Mouse (Mus musculus) lung, postnatal 0 days (tissue): Measurements from ENCODE around the gene Ifnar1. TPM values are rescaled to one million over a fixed set of nuclear protein-coding genes. Genes with fewer than 3 reads are reported as not detected.
A peak's percentile ranks its signal among the peaks of the same experiment; 100 is the strongest.

Source experiments
- ATAC-seq: fragments of 200-750 bp; cut with Nextera tagmentation; 2 replicates; pipeline ENCODE4 v1.8.0; 2017; ENCODE audit warnings: moderate library complexity
- DNase-seq: peaks from one replicate; pipeline ENCODE4 v3.0.0-alpha.2; 2016; ENCODE audit warnings: low spot score
- H3K27ac ChIP-seq: fragments of 300-500 bp; sonication (generic); 2 replicates; pipeline ENCODE4 v1.5.1; 2014; ENCODE audit warnings: antibody characterized with exemption, mild to moderate bottlenecking, low read length, mixed read lengths
- H3K27me3 ChIP-seq: fragments of 300-500 bp; sonication (generic); replicated peaks from 2 replicates; pipeline ENCODE4 v1.6.1; 2014; ENCODE audit warnings: low read length, mixed read lengths; ENCODE audit not compliant: insufficient read depth
- H3K36me3 ChIP-seq: fragments of 300-500 bp; sonication (generic); 2 replicates; pipeline ENCODE4 v1.6.1; 2014; ENCODE audit warnings: low read length, mixed read lengths; ENCODE audit not compliant: insufficient read depth
- H3K4me1 ChIP-seq: fragments of 300-500 bp; sonication (generic); 2 replicates; pipeline ENCODE4 v1.6.1; 2014; ENCODE audit warnings: antibody characterized with exemption, low read depth, low read length, mixed read lengths; ENCODE audit not compliant: insufficient read depth
- H3K4me2 ChIP-seq: fragments of 300-500 bp; sonication (generic); replicated peaks from 2 replicates; pipeline ENCODE4 v1.6.1; 2014; ENCODE audit warnings: low read depth, mild to moderate bottlenecking, low read length, moderate library complexity, mixed read lengths
- H3K4me3 ChIP-seq: fragments of 300-500 bp; sonication (generic); 2 replicates; pipeline ENCODE4 v1.5.1; 2014; ENCODE audit warnings: low read depth, low read length
- H3K9ac ChIP-seq: fragments of 300-500 bp; sonication (generic); replicated peaks from 2 replicates; pipeline ENCODE4 v1.6.1; 2014; ENCODE audit warnings: low read depth, mild to moderate bottlenecking
- H3K9me3 ChIP-seq: fragments of 300-500 bp; sonication (generic); 2 replicates; pipeline ENCODE4 v1.6.1; 2016; ENCODE audit warnings: low read length, mixed read lengths
- CTCF ChIP-seq: IDR thresholded peaks from 2 replicates; pipeline ENCODE4 v1.5.1; 2016; ENCODE audit warnings: antibody characterized with exemption, mild to moderate bottlenecking
- EP300 ChIP-seq: IDR thresholded peaks from 2 replicates; pipeline ENCODE4 v1.6.1; 2016; ENCODE audit warnings: antibody characterized with exemption, mild to moderate bottlenecking, control low read depth
- WGBS: fragments of 180-500 bp; shearing (Covaris S2); extraction: QIAGEN DNeasy Blood & Tissue Kit; methylation state at CpG from one replicate; pipeline ENCODE4 v1.1.7; 2014; 5-methylcytosine and 5-hydroxymethylcytosine counted together
- polyA plus RNA-seq: library from polyadenylated mRNA; unstranded; fragments of >200 nt; fragmentation: Nextera tagmentation; extraction: Ambion mirVana; gene quantifications from 2 replicates; pipeline ENCODE4 v1.2.1, GENCODE M21; 2015

Ifnar1 gene
- polyA plus RNA-seq, 1 experiment from 2014 or later: 40.3 TPM

GRCm38 (mm10) chr16:91448895-91449294, 36.1 kb upstream of the Ifnar1 start:
- Histone ChIP-seq H3K9me3 (no peaks in the 10 kb centered on the region), H3K4me2 (no peak overlapping the region), H3K4me1 (peaks cover 8% of the 10 kb centered on the region), H3K9ac (no peak overlapping the region), H3K36me3 (no peaks in the 10 kb centered on the region), H3K4me3 (no peak overlapping the region), H3K27ac (no peak overlapping the region), H3K27me3 (no peaks in the 10 kb centered on the region)
- no peak for ATAC-seq
- DNase-seq: no peak
- 80% methylated on average over 7 of the region's 7 CpGs for WGBS
- TF ChIP-seq CTCF (no peak), EP300 (no peak)

DNA sequence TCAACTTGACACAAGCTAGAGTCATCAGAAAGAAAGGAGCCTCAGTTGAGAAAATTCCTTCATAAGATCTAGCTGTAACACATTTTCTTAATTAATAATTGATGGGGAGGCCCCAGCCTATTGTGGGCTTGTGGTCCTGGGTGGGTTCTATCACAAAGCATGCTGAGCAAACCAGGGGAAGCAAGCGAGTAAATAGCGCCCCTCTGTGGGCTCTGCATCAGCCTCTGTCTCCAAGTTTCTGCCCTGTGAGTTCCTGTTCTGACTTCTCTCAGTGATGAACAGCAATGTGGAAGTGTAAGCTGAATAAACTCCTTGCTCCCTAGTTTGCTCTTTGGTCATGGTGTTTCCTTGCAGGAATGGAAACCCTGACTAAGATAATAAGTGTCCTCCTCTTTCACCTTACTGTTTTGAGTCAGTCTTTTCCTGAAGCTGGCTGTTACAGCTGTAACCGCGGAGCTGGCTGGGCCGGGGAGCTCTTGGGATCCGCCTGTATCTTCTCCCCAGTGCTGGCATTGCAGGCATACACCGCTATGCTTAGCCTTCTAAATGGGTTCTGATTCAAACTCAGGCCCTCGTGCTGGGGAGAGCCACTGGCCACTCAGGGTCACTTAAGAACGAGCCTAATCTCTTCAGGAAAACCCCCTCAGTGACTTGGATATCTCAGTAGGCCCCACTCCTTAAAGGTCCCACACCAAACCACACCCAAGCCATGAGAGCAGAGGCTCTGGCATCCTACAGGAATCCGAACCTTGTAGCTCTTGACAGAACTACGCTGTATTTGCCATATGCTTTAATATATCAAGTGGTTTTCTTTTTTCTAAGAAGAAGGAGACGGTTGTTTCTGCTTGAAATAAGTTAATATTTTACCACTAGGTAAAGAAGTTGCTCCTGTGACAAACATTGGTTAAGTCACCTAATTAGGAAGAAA, 34.6 kb upstream of the Ifnar1 start:
- peak overlapping the region; percentile 64 for H3K27ac ChIP-seq
- TF ChIP-seq EP300 (peak; percentile 36), CTCF (peak; percentile 31)
- peaks cover 8% of the 10 kb centered on the region for H3K4me1 ChIP-seq
- H3K9ac ChIP-seq: no peak overlapping the region
- H3K36me3 ChIP-seq: no peaks in the 10 kb centered on the region
- no peak overlapping the region for H3K4me2 ChIP-seq
- ATAC-seq (peak; percentile 67), DNase-seq (peak; percentile 78)
- H3K9me3 ChIP-seq: no peaks in the 10 kb centered on the region
- 67% methylated on average over 12 of the region's 12 CpGs for WGBS
- no peak overlapping the region for H3K4me3 ChIP-seq
- no peaks in the 10 kb centered on the region for H3K27me3 ChIP-seq

DNA sequence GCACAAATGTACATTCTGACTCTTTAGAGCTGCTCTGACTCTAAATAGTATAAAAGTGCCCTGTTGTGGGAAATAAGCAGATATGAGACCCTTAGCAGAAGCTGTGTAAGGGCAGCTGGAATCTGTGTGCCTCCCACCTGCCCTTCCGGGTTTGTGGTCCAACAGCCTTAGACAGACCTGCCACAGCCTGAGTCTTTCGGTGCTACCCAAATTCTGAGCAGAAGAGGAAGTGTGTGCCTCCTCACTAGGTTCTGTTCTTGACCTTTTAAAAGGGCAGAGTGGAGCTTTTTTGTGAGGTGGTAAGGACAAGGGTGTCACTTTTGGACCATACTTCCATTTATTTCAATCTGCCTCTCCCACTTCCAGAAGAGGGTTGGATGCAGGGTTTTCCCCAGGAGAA, 33.1 kb upstream of the Ifnar1 start:
- DNase-seq (no peak), ATAC-seq (no peak)
- H3K9ac ChIP-seq: no peak overlapping the region
- TF ChIP-seq CTCF (no peak), EP300 (no peak)
- no peaks in the 10 kb centered on the region for H3K9me3 ChIP-seq
- WGBS: 57% methylated on average over 2 of the region's 2 CpGs
- no peak overlapping the region for H3K4me3 ChIP-seq
- H3K27ac ChIP-seq: peak overlapping the region; percentile 68
- no peaks in the 10 kb centered on the region for H3K36me3 ChIP-seq
- H3K4me2 ChIP-seq: no peak overlapping the region
- peaks cover 8% of the 10 kb centered on the region for H3K4me1 ChIP-seq
- H3K27me3 ChIP-seq: no peaks in the 10 kb centered on the region

GRCm38 (mm10) chr16:91452363-91452896, 32.6 kb upstream of the Ifnar1 start:
- no peak overlapping the region for H3K4me2 ChIP-seq
- ATAC-seq: peak; percentile 90
- 7% methylated on average over 6 of the region's 6 CpGs for WGBS

GRCm38 (mm10) chr16:91455868-91456267, 29.2 kb upstream of the Ifnar1 start:
- Histone ChIP-seq H3K4me1 (peaks cover 8% of the 10 kb centered on the region), H3K27ac (no peak overlapping the region), H3K4me3 (no peak overlapping the region), H3K9ac (no peak overlapping the region), H3K9me3 (no peaks in the 10 kb centered on the region), H3K27me3 (no peaks in the 10 kb centered on the region), H3K36me3 (no peaks in the 10 kb centered on the region), H3K4me2 (no peak overlapping the region)
- no peak for DNase-seq
- TF ChIP-seq EP300 (no peak), CTCF (no peak)
- ATAC-seq: no peak
- WGBS: 59% methylated on average over 4 of the region's 4 CpGs

More at GRCm38 (mm10) chr16:91452363-91452896, 32.6 kb upstream of the Ifnar1 start:
- peak overlapping the region; percentile 68 for H3K27ac ChIP-seq
- H3K27me3 ChIP-seq: no peaks in the 10 kb centered on the region
- TF ChIP-seq CTCF: peak; percentile 42
- peak; percentile 92 for TF ChIP-seq EP300
- no peak overlapping the region for H3K4me3 ChIP-seq
- H3K4me1 ChIP-seq: peaks cover 8% of the 10 kb centered on the region
- H3K9me3 ChIP-seq: no peaks in the 10 kb centered on the region
- no peaks in the 10 kb centered on the region for H3K36me3 ChIP-seq
- DNase-seq: peak; percentile 92
- no peak overlapping the region for H3K9ac ChIP-seq

DNA sequence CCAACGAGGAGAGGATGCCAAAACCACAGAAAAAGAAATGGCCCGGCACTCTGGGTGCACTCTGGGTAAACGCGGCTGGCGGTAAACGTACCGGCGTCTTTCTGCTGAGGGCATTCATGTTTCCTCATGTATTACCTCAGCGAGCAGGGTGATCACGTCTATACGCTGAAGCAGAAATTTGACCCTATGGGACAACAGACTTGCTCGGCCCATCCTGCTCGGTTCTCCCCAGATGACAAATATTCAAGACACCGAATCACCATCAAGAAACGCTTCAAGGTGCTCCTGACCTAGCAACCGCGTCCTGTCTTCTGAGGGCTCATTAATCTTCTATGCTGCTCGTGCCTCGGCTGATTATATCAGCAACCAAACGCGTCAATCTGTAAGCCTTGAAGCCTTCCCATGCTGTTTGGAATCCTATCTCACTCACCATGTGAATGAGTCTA, 26.7 kb upstream of the Ifnar1 start:
- H3K9me3 ChIP-seq: no peaks in the 10 kb centered on the region
- ATAC-seq: no peak
- 52% methylated on average over 21 of the region's 21 CpGs for WGBS
- H3K4me3 ChIP-seq: no peak overlapping the region
- TF ChIP-seq EP300 (no peak), CTCF (no peak)
- H3K4me2 ChIP-seq: no peak overlapping the region
- no peaks in the 10 kb centered on the region for H3K4me1 ChIP-seq
- DNase-seq: no peak
- no peak overlapping the region for H3K9ac ChIP-seq
- H3K36me3 ChIP-seq: no peaks in the 10 kb centered on the region
- H3K27me3 ChIP-seq: no peaks in the 10 kb centered on the region
- no peak overlapping the region for H3K27ac ChIP-seq
